Mouse (Mus musculus): ENCODE measurements around the gene Cpvl.

The Cpvl gene

GRCm38 (mm10) chr6:53937143-53938134 lies 41.0 kb downstream of the Cpvl start:
- ATAC-seq (ENCODE audit: low TSS enrichment) = no peak

GRCm38 (mm10) chr6:53931605-53932004 lies 46.9 kb downstream of the Cpvl start:
- no peak for ATAC-seq (ENCODE audit: low TSS enrichment)

GRCm38 (mm10) chr6:53929858-53930257 lies 48.6 kb downstream of the Cpvl start:
- no peak for ATAC-seq (ENCODE audit: low TSS enrichment)

- ATAC-seq (ENCODE audit: low TSS enrichment) = no peak
Measured at GRCm38 (mm10) chr6:53926197-53926596, 52.3 kb downstream of the Cpvl start.

DNA sequence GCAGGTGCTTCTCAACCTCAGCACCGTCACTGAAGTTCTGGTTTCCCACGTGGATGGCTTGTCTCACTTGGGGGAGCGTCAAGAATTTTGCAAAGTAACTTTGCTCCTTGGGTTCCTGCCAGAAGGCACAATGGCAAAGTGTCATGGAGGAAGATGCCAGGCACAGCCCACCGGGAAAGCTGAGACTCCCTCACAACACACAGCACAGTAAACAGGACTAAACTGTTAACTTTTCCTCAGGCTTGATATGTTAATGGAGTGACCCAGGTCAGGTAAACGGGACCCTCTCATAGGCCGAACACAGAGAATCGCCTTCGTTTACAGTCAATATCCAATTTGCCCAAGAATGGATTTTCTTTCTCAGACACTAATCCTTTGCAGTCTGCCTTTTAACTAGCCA lies 53.3 kb downstream of the Cpvl start:
- ATAC-seq (ENCODE audit: low TSS enrichment) = no peak

- ATAC-seq (ENCODE audit: low TSS enrichment) = no peak
Measured at GRCm38 (mm10) chr6:53920041-53920440, 58.4 kb downstream of the Cpvl start.

GRCm38 (mm10) chr6:53917026-53917558 lies 61.4 kb downstream of the Cpvl start:
- no peak for ATAC-seq (ENCODE audit: low TSS enrichment)

DNA sequence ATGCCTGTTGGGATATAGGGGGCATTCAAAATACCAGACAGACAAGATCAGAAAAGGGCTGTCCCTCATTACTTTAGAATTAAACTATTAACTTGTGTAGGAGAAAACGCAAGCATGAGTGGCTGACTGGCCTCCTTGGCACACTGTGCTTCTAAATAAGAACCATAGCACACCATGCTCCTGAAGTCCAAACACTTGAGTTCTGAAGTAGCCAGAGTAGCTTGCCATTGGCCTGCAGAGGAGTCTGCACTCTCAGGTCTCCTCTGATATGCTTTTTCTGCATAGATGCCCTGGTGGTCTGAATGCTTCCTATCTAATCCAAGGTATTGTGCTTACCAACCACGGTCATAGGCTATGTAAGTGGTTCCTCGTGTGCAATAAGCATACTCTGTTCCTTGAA lies 63.1 kb downstream of the Cpvl start:
- ATAC-seq (ENCODE audit: low TSS enrichment) = no peak

DNA sequence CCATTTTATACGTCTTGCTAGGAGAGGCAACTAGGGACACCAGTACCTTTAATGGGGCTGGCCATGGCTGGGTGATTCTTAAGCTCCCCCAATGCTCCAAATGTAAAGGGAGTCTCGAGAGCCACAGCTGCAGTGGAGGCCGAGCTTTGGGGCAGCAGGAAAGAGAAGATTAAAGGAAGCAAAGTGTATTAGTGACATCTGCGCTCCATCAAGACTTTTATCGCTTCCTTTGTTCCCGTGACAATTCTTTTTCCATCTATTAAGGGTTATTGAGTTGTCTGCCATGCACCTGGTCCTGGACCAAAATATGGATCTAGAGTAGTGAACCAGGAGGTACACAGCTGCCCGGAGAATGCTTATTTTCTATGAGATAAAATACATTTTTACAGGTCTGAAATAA lies 65.3 kb downstream of the Cpvl start:
- ATAC-seq (ENCODE audit: low TSS enrichment) = no peak

DNA sequence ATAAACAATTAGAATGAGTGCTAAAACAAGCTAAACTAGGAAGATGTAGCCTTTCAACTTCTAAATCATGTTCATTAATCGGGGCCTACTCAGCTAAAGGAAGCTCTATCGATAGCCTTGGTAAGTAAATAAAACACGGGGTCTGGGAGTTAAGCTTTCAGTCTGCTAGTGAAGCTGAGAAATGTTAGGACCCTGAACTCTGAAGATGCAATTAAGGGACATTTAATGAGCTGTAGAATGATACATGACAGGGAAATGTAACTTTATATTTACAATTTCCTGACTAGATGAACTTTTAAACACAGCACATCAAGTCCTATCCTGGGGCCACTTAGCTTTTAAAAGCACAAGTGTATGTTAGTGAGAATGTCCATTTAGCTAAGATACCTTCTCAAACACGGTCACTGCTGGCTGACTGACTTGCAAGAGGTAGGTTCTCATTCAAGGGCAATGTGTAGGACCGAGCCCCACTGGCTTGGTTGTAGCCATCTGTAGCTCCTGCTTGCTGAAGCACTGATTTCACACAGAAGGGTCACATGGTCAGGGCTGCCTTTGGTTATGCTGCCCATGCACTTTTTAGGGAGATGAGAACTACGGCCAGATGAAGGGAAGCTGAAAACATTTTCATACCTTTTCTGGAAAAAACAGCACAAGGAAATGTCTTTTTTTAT lies 66.2 kb downstream of the Cpvl start:
- ATAC-seq (ENCODE audit: low TSS enrichment) = no peak

- no peak for ATAC-seq (ENCODE audit: low TSS enrichment)
Measured at GRCm38 (mm10) chr6:53909986-53910385, 68.5 kb downstream of the Cpvl start.

DNA sequence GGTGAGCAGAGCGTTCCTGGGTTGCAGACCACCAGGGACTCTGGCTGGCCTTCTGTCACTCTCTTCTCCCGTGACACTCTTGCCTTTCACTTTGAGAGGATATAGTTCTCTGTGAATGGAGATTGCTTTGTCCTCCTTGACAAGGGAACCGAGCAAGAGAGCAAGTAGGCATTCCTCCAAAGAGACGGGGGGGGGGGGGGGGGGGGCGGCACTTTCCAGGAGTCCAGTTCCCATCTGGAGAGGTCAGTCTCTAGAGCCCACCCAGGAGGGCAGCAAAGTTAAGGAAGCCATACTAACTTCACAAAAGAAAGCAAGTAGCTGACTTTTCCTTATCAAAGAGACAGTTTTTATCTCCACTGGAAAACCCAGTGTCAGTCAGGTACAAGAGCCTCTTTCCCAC lies 69.0 kb downstream of the Cpvl start:
- ATAC-seq (ENCODE audit: low TSS enrichment) = no peak

DNA sequence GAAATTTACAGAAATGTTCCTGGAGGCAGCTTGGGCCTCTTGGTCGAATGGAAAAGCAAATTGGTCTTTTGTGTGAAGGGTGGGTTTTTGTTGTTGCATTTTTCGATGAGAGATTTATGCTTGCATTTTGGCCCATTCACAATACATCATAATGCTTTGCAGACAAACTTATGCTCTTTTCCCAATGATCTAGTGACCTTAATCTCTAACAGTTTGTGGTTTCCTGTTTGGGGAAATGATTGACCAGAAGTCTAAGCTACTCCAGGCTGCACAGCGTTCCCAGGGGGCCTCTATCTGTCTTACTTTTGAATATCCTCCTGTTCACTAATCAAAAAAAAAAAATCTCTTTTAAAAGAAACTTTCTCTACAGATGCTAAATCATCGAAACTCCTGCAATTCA lies 71.6 kb downstream of the Cpvl start:
- ATAC-seq (ENCODE audit: low TSS enrichment) = no peak

DNA sequence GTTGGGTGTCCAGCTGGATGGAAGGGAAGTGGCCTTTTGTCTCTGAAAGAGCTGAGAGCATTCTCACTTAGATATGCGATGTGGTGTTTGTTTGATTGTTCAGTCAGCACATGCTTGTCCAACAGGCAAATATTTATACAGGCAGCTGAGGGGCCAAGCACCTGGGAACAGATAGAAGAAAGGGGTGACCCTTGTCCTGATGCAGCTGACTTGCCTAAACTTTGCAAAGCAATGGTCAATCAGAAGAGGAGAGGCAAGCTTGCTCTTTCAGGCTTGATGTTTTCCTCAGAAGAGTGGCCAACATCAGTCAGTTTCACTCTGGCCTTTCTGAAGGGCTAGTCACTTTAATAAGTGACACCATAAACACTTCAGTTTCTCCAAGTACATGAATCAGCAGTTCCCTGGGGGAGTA lies 72.4 kb downstream of the Cpvl start:
- no peak for ATAC-seq (ENCODE audit: low TSS enrichment)

- ATAC-seq (ENCODE audit: low TSS enrichment) = no peak
Measured at GRCm38 (mm10) chr6:53905576-53905975, 72.9 kb downstream of the Cpvl start.

DNA sequence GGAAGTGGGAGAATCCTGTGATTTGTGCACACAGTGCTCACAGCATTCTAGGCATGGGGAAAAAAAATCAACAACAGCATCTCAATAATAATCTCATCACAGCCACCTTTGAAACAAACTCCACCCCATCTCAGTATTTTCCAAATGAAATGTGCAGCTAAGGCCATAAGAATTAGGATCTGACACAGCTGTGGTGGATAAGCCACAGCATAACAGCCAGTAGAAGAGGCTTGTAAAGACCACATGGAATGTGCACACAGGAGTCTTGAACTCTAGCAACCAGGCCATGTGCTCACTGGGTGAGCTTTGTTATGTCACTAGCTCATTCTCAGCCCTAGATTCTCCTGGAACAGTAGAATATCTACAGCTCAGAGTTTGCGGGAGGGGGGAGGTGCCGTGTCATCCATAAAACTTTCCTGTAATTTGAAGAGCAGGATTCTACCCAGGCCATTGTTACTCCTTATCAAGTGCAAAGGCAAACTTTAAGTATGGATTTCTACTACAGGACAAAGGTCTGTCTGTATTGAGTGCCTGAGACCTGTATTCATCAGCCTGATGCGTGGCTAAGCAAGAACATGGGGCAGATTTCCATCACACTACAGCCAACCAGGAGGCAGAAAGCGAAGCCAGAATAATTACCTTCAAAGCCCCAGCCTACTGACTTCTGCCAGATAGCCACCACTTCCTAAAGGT lies 73.6 kb downstream of the Cpvl start:
- no peak for ATAC-seq (ENCODE audit: low TSS enrichment)

DNA sequence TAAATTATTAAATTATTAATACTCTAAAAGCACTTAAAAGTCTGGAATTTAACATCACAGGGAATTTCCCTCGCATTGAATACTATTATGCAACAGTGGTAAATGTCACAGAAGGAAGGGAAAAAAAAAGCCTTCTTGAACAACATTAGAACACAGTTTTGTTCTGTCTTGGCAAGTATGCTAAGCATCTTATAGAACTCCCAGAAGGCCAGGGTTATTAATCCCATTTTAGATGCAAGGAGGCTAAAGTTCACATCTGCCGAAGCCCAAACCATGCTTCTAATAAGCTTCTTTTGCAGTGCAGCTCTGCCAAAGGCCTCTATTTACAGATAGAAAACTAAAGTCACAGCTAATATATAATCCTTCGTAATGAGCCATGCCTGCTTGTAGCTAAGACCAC lies 74.3 kb downstream of the Cpvl start:
- ATAC-seq (ENCODE audit: low TSS enrichment) = no peak

GRCm38 (mm10) chr6:53901741-53902140 lies 76.7 kb downstream of the Cpvl start:
- ATAC-seq (ENCODE audit: low TSS enrichment) = no peak

DNA sequence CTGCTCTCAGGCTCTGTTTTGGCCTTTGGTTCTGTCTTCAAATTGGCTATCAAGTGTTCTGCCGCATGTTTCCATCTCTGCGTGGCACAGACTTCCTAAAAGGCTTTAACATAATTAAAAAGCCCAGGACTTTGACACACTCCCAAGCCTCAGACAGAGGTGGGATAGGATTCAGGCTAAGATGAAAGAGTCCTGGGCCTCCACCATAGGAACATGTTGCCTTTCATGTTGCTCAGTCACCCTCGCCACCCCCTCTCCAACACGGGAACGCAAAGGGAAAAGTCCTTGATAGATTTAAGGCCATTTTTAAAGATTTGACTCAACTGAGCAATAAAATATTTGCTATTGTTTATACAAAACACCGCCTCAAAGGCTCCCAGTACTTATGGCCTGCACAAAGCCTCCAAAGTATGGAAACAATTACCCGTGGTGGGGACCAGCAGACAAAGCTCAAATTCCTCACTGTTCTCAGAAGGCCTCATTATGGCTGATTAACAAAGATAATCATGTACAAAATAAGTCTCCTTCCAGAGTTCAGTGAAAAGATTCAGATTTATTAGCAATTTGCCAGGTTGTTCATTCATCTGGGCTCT lies 80.5 kb downstream of the Cpvl start:
- no peak for ATAC-seq (ENCODE audit: low TSS enrichment)

DNA sequence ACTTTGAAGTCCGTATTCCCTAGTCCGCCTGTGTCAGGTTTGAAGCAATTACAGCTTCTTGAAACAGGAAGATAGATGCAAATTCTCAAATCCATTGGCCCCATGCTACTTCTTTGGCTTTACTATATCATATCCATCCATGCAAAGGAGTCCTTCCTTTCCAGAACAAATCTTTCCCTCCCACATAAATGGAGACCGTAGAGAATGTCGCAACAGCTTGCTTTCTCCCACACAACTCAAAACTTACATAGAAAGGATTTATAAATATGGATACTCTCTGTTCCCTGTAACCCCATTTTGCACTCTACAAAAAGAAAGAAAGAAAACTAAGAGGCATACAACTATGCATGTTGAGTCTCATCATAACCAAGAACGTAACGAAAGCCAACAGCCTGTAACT lies 81.3 kb downstream of the Cpvl start:
- peak; percentile 99 for ATAC-seq (ENCODE audit: low TSS enrichment)

- ATAC-seq (ENCODE audit: low TSS enrichment) = no peak
Measured at GRCm38 (mm10) chr6:53893731-53894130, 84.7 kb downstream of the Cpvl start.

DNA sequence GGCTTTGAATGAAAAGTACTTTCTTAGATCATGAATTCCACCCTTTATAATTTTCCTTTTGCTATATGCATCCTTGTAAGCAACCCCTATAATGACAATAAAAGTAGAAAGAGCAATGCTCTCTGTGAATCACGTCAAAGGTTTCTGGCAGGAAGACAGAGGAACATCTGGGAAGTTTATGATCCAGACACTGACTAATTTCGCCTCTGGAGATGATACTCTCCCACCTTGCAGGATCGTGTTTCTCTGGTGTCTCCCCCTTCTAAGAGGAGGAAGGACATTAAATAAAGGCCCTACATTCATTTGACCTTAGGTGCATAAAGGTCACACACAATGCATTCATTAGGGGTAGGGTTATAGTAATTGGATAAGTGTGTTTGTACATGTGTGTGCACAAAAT lies 87.4 kb downstream of the Cpvl start:
- no peak for ATAC-seq (ENCODE audit: low TSS enrichment)

All from frontal cortex, adult (tissue).